Mouse (Mus musculus) cerebellum, postnatal 25 days (tissue): ENCODE results near the gene Trappc10.

Experiments used
- DNase-seq, 2 experiments: peaks; one replicate each; pipeline ENCODE4 v3.0.0; 2021; ENCODE audit warnings: mixed read lengths in 2 of 2

Gene Trappc10

DNA sequence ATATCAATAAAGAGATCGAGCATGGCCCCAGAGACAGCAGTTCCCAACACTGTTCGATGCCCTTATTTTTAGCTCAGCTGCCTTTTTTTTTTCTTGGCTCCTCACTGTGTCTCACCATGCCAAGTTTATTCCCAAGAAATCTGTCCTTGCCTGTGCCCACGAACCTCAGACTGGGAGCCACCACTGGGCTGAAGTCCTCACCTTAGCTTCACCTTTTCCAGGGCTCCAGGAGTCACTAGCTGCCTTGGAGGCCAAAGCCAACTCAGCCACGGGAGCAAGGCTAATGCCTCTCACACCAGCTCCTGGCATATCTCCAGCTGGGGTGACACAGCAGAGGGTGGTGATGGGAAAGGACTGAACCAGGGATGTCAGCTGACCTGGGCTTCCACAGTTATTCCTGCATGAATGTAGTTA is 11.2 kb upstream of the Trappc10 start:
- peak; percentile 39 to 58 for DNase-seq

- DNase-seq, result no peak
Measured at GRCm38 (mm10) chr10:78247206-78247605, 2.8 kb upstream of the Trappc10 start.

DNA sequence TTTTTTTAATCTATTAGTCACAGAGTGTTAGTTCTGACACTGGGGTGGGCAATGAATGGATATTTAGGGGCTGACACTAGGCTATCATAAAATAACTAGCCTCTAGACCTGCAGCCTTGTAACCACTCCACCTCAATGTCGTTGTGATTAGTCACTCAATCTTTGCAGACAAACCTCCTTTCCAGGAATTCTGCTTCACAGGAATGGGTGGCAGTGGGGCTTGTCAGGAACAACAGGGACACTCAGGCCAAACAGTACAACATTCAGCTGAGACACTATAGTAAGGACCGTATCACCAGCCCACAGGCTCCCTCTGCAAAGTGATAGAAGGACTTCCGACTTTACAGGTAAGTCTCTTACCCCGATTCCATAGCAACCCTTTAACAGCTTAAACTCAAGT is 2.3 kb upstream of the Trappc10 start:
- DNase-seq, result no peak

DNA sequence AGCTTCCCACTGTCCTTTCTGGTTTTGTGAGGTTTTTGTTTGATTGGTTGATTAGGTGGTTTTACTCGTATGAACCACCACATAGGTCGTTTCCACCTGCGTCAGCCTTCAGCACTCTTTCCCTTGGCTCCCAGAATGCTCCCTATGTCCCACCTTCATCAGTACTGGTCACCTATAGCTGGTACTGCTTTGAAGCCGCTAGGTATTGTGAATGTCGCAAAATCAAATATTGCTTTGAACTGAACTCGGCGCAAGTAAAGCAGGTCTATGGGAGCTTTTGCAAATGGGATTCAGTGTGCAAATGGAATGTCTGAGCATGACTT is 745 bp upstream of the Trappc10 start:
- no peak for DNase-seq

GRCm38 (mm10) chr10:78244058-78244437 is 393 bp downstream of the Trappc10 start:
- peak; percentile 63 for DNase-seq

DNA sequence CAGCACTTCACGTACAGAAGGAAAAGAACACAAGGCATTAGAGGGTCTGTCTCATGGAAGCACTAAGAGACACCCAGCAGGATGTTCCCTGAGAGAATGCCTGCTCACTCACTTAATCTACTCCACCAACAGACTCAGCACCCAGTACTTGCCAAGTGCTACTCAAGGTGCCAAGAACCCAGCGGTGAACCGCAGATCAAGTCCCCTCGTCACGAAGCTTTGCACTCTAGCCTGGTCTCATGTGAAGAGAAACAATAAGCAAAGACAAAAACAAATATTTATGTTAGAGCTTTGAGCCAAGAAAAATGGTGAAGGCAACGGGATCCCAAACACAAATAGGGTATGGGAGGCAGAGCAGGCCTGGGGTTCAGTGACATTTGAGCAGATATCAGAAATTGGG is 5.5 kb downstream of the Trappc10 start:
- DNase-seq, result peak in 1 of 2 experiments; percentile 43

DNA sequence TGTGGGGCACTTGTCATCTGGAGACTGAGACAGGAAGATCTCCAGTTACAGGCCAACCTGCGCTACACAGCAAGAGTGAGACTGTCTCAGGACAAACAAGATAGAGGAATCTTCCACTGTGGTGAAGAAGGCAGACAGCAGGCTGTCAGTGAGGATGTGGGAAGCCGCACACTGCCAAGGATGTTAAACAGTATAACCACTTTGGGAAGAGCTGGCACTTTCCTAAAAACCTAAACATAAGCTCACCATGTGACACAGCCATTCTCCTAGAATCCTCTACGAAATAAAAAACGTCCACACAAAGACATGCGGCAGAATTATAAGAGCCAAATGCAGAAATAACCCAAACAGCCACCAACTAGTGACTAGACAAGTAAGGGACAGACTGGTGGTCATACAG is 6.1 kb downstream of the Trappc10 start:
- no peak for DNase-seq

DNA sequence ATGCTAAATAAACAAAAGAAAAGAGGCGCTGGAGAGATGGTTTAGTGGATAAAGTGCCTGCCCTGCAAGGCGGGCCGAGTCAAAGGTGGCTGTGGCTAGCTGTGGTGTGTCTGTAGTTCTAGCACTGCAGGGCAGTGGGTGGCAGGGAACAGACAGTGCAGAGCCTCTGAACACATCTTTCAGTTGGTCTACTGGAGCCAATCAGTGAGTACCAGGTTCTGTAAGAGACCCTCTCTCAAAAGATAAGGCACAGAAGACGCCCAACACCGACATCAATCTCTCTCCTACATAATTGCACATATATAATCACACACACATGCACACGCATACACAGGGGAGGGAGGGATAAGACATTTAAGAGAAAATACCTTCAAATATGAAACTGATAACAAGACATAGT is 6.6 kb downstream of the Trappc10 start:
- no peak for DNase-seq

DNA sequence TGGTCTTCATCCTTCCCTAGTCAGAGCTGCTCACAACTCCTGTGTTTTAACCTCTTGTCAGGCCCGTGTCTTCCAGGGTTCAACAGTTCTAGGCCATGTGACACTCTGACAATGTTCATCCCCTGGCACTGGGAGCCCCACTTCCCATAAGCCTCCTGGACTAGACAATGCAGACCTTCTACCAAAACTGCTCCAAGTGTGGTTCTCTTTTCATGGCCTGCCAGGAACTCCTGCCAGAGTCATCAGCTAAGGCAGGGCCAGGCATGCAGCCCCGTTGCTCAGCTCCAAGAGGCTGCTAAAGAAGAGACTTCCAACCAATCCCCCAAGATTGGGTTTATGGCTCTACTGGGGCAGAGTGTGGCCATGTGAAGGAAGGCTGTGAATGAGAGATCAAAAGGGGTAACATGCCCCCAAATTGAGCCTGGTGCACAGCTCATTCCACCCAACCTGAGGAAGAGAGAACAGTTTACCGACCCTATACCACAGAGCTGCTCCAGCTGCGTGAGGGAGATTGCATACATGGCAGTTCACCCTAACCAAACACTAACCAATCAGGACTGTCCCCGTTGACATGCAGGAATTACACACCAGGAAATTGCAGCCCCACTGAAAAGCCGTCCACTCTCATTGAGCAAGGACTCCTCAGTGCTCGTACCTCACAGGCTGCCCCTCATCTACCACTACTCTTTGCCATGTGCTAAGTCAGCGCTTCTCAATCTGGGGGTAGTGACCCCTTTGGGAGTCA is 7.4 kb downstream of the Trappc10 start:
- DNase-seq, result no peak

GRCm38 (mm10) chr10:78233756-78234155 is 10.7 kb downstream of the Trappc10 start:
- peak in 1 of 2 experiments; percentile 33 for DNase-seq

GRCm38 (mm10) chr10:78233161-78233560 is 11.3 kb downstream of the Trappc10 start:
- no peak for DNase-seq

GRCm38 (mm10) chr10:78232301-78232980 is 12.0 kb downstream of the Trappc10 start:
- DNase-seq, result no peak

DNA sequence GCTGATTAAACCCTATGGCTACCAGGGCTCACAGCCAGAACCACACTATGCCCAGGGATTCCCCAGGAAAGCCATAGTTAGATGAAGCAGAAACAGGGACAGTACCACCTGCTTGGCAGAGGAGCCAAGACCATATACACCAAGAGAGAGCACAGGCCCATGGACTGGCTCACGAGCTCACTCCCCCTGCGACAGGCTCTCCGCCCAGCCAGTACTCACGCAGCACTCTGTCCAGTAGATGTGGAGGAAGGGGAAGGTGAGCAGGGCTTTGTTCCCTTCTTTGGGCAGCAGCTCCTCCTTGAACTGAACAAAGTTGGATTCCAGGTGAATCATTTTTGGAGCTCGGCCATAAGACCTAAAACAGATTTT is 15.9 kb downstream of the Trappc10 start:
- no peak for DNase-seq

DNA sequence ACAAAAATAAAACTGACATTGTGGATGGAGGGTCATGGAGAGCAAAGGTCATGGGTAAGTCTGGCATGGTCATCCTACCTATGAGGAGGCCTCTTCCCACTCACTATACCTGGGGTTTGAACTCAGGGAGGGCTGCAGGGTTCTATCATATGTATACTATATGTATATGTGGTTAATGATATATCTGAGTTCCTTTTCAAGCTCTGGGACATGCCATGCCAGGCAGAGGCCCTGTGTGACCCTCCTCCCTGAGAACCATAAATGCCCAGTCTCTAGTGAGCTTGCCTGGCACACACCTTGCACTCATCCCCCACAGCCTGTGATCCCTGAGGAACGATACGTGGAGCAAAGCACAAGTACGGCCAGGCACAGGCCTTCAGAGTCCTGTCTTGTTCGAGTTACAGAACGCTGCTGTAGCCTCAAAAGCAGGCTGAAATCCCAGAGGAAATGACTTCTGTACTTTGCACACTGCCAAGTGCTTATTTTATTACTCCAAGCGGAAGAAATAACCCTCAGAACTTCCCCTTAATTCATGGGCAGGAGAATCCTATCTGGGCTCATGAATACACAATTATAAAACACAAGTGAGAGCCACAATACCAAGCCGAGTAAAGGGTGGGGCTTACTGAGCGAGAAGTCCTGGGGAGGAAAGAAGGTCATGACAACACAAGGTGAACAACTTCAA is 16.4 kb downstream of the Trappc10 start:
- DNase-seq, result no peak

GRCm38 (mm10) chr10:78224136-78224535 is 20.3 kb downstream of the Trappc10 start:
- no peak for DNase-seq

DNA sequence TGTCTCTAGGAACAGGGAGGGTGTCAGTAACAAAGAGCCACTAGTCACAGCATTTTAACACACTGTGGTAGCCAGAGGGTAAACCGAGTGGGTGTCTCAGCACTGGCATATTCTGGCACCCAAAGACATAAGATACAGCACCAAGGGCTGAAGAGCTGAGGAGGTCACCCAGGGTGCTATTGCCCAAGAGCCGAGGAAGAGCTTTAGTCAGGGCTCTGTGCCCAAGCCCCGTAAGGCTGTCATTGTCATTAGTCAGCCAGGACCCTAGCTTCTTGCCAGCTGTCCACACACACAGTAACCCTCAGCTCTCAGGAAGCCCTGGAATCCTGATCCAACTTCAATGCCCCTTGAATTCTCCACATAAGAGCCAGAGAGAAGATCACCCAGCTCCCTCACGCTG is 21.5 kb downstream of the Trappc10 start:
- peak in 1 of 2 experiments; percentile 24 for DNase-seq

GRCm38 (mm10) chr10:78221315-78221714 is 23.1 kb downstream of the Trappc10 start:
- DNase-seq, result no peak

DNA sequence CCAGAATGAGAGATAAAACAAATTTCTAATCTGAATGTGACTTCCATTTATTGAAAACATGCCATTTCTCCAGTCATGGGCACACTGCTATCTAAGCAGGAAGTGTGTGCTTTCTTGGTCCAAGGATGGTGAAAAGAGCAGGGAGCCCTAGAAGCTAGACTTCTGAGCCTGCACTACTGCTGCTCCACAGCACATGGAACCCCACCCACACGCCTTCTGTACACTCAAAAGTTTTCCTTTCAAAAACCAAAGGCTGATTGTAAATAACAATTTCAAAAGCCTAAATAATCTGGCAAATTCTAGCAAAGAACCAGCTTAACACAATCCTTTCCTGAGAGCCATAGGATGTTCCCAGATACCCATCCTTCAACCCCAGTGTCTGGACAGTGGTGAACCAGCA is 24.9 kb downstream of the Trappc10 start:
- DNase-seq, result no peak

DNA sequence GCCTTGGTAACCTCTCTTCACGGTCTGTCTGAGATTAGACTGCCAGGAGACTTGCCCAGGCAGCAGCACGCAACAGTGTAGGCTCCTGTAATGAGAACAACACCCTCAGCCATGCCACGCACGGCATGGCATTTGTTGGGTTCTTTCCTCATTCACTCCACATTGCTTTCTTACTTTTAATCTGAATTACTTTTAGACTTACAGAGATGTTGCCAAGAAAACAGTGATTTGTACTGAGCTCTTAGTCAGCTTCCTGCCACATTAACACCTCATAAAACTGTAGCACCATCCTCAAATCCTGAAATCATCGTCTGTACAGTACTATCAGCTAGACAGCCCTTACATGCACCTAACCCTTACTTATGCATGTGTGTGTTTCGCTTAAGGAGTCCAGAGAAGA is 25.9 kb downstream of the Trappc10 start:
- no peak for DNase-seq

DNA sequence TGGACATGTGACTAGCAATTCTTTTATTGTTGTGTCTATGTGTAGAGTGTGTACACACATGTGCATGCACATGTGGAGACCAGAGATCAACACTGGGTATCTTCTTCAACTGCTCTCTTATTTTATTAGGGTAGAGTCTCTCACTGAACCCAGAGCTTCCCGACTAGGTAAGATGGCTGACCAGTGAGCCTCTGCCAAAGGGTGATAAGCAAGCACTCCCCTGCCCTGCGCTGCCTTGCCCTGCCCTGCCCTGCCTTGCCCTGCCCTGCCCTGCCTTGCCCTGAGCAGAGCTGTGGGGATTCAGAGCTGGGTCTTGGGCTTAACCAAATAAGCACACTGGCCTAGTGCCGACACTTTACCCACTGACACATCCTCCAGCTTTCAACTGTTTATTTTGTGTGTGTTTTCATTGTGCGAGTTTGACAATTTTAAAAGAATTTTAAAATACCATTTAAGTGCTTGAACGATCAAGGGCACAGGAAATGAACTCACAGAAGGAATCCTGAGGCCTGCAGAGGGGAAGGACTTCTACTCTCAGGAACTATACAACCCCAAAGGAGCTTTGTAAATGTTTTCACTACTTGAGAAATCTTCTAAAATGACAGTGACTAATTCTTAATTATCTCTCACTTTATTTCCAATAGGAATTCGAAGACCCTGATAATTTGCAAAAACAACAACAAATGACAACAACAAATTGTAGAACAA is 27.9 kb downstream of the Trappc10 start:
- no peak for DNase-seq

DNA sequence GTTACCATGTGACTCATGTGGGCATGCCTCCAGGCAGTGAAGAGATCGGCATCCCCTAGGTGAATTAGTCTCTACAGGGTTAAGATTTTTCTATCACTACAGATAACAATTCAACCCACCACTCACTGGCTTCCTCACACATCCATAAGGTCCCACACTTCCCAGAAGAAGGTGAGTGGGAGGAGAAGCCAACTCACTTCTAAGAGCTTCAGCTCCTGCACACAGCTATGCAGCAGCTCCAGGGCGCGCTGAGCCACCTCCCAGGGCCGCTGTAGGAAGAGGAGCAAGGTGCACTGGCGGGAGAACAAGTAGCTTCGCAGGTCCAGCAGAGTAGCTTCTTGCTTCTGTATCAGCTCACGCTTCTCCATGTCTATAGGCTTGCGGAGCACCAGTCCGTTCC is 30.1 kb downstream of the Trappc10 start:
- no peak for DNase-seq

DNA sequence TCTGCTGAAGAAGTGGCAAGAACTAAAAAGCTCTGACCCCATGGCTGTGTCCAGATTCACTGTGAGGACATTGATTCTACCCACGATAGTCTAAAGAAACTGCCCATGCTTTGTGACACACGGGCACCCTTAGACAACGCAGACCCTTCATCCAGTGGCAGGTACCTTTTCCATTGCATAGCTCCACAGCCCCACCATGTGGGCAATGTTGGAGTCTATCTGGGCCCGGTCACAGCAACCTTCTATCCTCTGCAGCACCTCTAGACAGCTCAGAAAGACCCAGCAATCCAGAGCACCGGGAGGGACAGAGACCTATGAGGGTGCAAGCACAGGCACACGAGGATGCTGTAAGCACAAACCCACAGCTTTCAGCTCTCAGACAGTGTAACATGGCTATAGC is 33.1 kb downstream of the Trappc10 start:
- peak in 1 of 2 experiments; percentile 38 for DNase-seq

GRCm38 (mm10) chr10:78201182-78201581 is 43.3 kb downstream of the Trappc10 start:
- no peak for DNase-seq

- DNase-seq, result no peak
Measured at GRCm38 (mm10) chr10:78192933-78193332, 51.5 kb downstream of the Trappc10 start.
